Mouse (Mus musculus) heart, adult 11 months (tissue): Measurements from ENCODE around the gene Nme6.

Experiments
- DNase-seq: peaks from one replicate; pipeline ENCODE4 v3.0.0; 2022

Gene Nme6

GRCm38 (mm10) chr9:109874797-109875691 lies 42.5 kb downstream of the Nme6 start, which contains the start of gene Cdc25a:
Gene Cdc25a, plus strand, starts transcription at chr9:109875579.
- DNase-seq = peak; percentile 100

- no peak for DNase-seq
Observed at GRCm38 (mm10) chr9:109875695-109876601, 43.4 kb downstream of the Nme6 start.

DNA sequence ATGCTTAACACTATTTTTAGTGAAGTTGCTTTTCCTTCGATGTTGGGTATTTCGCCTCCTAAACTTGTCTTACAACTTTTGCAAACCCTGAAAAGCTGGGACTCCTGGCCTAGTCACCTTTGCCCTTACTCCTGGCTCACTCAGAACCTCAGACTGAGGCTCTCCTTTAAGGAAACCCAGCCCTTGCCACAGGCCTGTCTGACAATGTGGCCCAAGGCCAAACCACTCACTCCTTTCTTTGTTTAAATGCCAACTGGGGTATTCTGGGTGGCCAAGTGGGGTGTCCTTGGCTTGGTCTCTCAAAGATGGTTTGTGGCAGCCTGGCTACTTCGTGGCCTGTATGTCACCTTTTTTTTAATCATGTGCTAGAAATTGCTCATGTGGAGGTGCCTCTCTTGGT lies 44.2 kb downstream of the Nme6 start:
- peak; percentile 90 for DNase-seq

- no peak for DNase-seq
Observed at GRCm38 (mm10) chr9:109877666-109878065, 45.1 kb downstream of the Nme6 start.

- DNase-seq = no peak
Observed at GRCm38 (mm10) chr9:109879305-109879704, 46.8 kb downstream of the Nme6 start.

DNA sequence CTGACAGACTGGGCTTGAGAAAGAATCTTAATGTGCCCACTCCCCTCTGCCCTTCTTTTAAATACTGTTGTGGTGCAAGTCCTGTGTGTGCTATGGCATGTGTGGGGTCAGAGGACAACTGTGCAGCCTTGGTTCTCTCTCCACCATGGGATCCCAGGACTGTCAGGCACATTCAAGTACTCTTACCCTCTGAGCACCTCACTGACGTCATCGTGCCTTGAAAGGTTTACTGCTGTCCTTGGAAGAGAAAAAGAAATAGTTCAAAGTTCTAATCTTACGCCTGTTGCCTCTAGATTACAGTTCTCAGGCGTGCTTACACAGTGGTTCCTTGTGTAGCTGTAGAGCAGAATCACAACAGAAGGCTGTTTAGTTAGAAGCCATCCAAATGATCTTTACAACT lies 53.7 kb downstream of the Nme6 start:
- DNase-seq = no peak

- no peak for DNase-seq
Observed at GRCm38 (mm10) chr9:109887321-109887720, 54.8 kb downstream of the Nme6 start.

DNA sequence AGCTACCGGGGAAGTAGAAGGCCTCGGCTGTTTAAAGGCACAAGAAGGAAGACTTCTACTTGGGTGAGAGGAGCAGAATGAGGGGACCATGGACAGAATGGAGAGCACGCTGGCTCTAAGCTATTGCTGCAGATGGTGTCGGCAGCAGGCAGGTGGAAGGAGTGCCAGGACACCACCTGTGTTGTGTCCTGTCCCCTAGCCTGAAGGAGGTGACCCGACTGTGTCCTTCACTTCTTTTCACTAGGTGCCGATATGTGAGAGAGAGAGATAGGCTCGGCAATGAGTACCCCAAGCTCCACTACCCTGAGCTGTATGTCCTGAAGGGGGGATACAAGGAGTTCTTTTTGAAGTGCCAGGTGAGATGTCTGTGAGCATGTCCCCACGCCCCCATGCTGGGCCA lies 59.0 kb downstream of the Nme6 start:
- DNase-seq = no peak
